Mouse (Mus musculus): ENCODE data around the gene Mysm1. TPM values are rescaled to one million over a fixed set of nuclear protein-coding genes. Genes with fewer than 3 reads are reported as not detected.

The Mysm1 gene
- polyA plus RNA-seq, 1 experiment from 2014 or later, result 26.6 TPM

- Histone ChIP-seq H3K27ac (ENCODE audit: low read length) (no peak overlapping the region), H3K36me3 (ENCODE audit: control insufficient read depth, insufficient read depth, low read length) (no peaks in the 10 kb centered on the region), H3K4me1 (replicated peaks; ENCODE audit: control insufficient read depth, insufficient read depth, low read length) (no peaks in the 10 kb centered on the region; the same call in 1 of the 2 replicates), H3K4me2 (ENCODE audit: low read depth, low read length) (no peak overlapping the region), H3K27me3 (ENCODE audit: control insufficient read depth, insufficient read depth, low read depth, low read length) (no peaks in the 10 kb centered on the region), H3K9ac (ENCODE audit: low read length) (no peak overlapping the region), H3K4me3 (ENCODE audit: low read length) (no peak overlapping the region), H3K9me3 (ENCODE audit: control insufficient read depth, low read length) (no peaks in the 10 kb centered on the region)
- 43% methylated on average over 13 of the region's 13 CpGs for WGBS
- peak; percentile 68 for ATAC-seq (ENCODE audit: low read depth)
These were observed 29.5 kb upstream of the Mysm1 start for GRCm38 (mm10) chr4:95008175-95009057.

GRCm38 (mm10) chr4:95007759-95008158 is 28.9 kb upstream of the Mysm1 start:
- H3K36me3 ChIP-seq (ENCODE audit: control insufficient read depth, insufficient read depth, low read length), result no peaks in the 10 kb centered on the region
- no peak overlapping the region for H3K9ac ChIP-seq (ENCODE audit: low read length)
- no peak for ATAC-seq (ENCODE audit: low read depth)
- H3K27ac ChIP-seq (ENCODE audit: low read length), result no peak overlapping the region
- WGBS, result 63% methylated on average over 8 of the region's 8 CpGs
- no peaks in the 10 kb centered on the region for H3K27me3 ChIP-seq (ENCODE audit: control insufficient read depth, insufficient read depth, low read depth, low read length)
- no peaks in the 10 kb centered on the region; the same call in 1 of the 2 replicates for H3K4me1 ChIP-seq (replicated peaks; ENCODE audit: control insufficient read depth, insufficient read depth, low read length)
- H3K4me3 ChIP-seq (ENCODE audit: low read length), result no peak overlapping the region
- H3K9me3 ChIP-seq (ENCODE audit: control insufficient read depth, low read length), result no peaks in the 10 kb centered on the region
- no peak overlapping the region for H3K4me2 ChIP-seq (ENCODE audit: low read depth, low read length)

GRCm38 (mm10) chr4:95005251-95005830 is 26.4 kb upstream of the Mysm1 start:
- no peaks in the 10 kb centered on the region for H3K9me3 ChIP-seq (ENCODE audit: control insufficient read depth, low read length)
- no peak overlapping the region for H3K4me2 ChIP-seq (ENCODE audit: low read depth, low read length)
- H3K36me3 ChIP-seq (ENCODE audit: control insufficient read depth, insufficient read depth, low read length), result no peaks in the 10 kb centered on the region
- H3K4me3 ChIP-seq (ENCODE audit: low read length), result no peak overlapping the region
- H3K27ac ChIP-seq (ENCODE audit: low read length), result no peak overlapping the region
- no peak for ATAC-seq (ENCODE audit: low read depth)
- no peaks in the 10 kb centered on the region; the same call in 1 of the 2 replicates for H3K4me1 ChIP-seq (replicated peaks; ENCODE audit: control insufficient read depth, insufficient read depth, low read length)
- no peak overlapping the region for H3K9ac ChIP-seq (ENCODE audit: low read length)
- no peaks in the 10 kb centered on the region for H3K27me3 ChIP-seq (ENCODE audit: control insufficient read depth, insufficient read depth, low read depth, low read length)
- 68% methylated on average over 6 of the region's 6 CpGs for WGBS

GRCm38 (mm10) chr4:95001043-95001775 is 22.3 kb upstream of the Mysm1 start:
- ATAC-seq (ENCODE audit: low read depth), result no peak
- Histone ChIP-seq H3K27ac (ENCODE audit: low read length) (no peak overlapping the region), H3K4me2 (ENCODE audit: low read depth, low read length) (no peak overlapping the region), H3K4me1 (replicated peaks; ENCODE audit: control insufficient read depth, insufficient read depth, low read length) (no peaks in the 10 kb centered on the region), H3K36me3 (ENCODE audit: control insufficient read depth, insufficient read depth, low read length) (no peaks in the 10 kb centered on the region), H3K4me3 (ENCODE audit: low read length) (no peak overlapping the region), H3K9me3 (ENCODE audit: control insufficient read depth, low read length) (no peaks in the 10 kb centered on the region), H3K27me3 (ENCODE audit: control insufficient read depth, insufficient read depth, low read depth, low read length) (no peaks in the 10 kb centered on the region), H3K9ac (ENCODE audit: low read length) (no peak overlapping the region)
- 51% methylated on average over 6 of the region's 6 CpGs for WGBS

GRCm38 (mm10) chr4:95000147-95000546 is 21.2 kb upstream of the Mysm1 start:
- Histone ChIP-seq H3K27me3 (ENCODE audit: control insufficient read depth, insufficient read depth, low read depth, low read length) (no peaks in the 10 kb centered on the region), H3K4me3 (ENCODE audit: low read length) (no peak overlapping the region), H3K27ac (ENCODE audit: low read length) (no peak overlapping the region), H3K9ac (ENCODE audit: low read length) (no peak overlapping the region), H3K4me1 (replicated peaks; ENCODE audit: control insufficient read depth, insufficient read depth, low read length) (no peaks in the 10 kb centered on the region), H3K36me3 (ENCODE audit: control insufficient read depth, insufficient read depth, low read length) (no peaks in the 10 kb centered on the region), H3K9me3 (ENCODE audit: control insufficient read depth, low read length) (no peaks in the 10 kb centered on the region), H3K4me2 (ENCODE audit: low read depth, low read length) (no peak overlapping the region)
- 71% methylated on average over 1 of the region's 1 CpGs for WGBS
- ATAC-seq (ENCODE audit: low read depth), result no peak

GRCm38 (mm10) chr4:94999249-94999648 is 20.3 kb upstream of the Mysm1 start:
- WGBS, result 65% methylated on average over 3 of the region's 3 CpGs
- Histone ChIP-seq H3K4me1 (replicated peaks; ENCODE audit: control insufficient read depth, insufficient read depth, low read length) (no peaks in the 10 kb centered on the region), H3K9me3 (ENCODE audit: control insufficient read depth, low read length) (no peaks in the 10 kb centered on the region), H3K9ac (ENCODE audit: low read length) (no peak overlapping the region), H3K4me3 (ENCODE audit: low read length) (no peak overlapping the region), H3K36me3 (ENCODE audit: control insufficient read depth, insufficient read depth, low read length) (no peaks in the 10 kb centered on the region), H3K27me3 (ENCODE audit: control insufficient read depth, insufficient read depth, low read depth, low read length) (no peaks in the 10 kb centered on the region), H3K4me2 (ENCODE audit: low read depth, low read length) (no peak overlapping the region), H3K27ac (ENCODE audit: low read length) (no peak overlapping the region)
- ATAC-seq (ENCODE audit: low read depth), result no peak

GRCm38 (mm10) chr4:94995862-94996261 is 17.0 kb upstream of the Mysm1 start:
- H3K4me2 ChIP-seq (ENCODE audit: low read depth, low read length), result no peak overlapping the region
- no peak overlapping the region for H3K27ac ChIP-seq (ENCODE audit: low read length)
- H3K27me3 ChIP-seq (ENCODE audit: control insufficient read depth, insufficient read depth, low read depth, low read length), result no peaks in the 10 kb centered on the region
- no peak overlapping the region for H3K9ac ChIP-seq (ENCODE audit: low read length)
- H3K4me1 ChIP-seq (replicated peaks; ENCODE audit: control insufficient read depth, insufficient read depth, low read length), result no peaks in the 10 kb centered on the region
- 81% methylated on average over 4 of the region's 4 CpGs for WGBS
- no peak overlapping the region for H3K4me3 ChIP-seq (ENCODE audit: low read length)
- no peaks in the 10 kb centered on the region for H3K9me3 ChIP-seq (ENCODE audit: control insufficient read depth, low read length)
- no peaks in the 10 kb centered on the region for H3K36me3 ChIP-seq (ENCODE audit: control insufficient read depth, insufficient read depth, low read length)
- no peak for ATAC-seq (ENCODE audit: low read depth)

- Histone ChIP-seq H3K9ac (ENCODE audit: low read length) (no peak overlapping the region), H3K4me3 (ENCODE audit: low read length) (no peak overlapping the region), H3K36me3 (ENCODE audit: control insufficient read depth, insufficient read depth, low read length) (no peaks in the 10 kb centered on the region), H3K4me1 (replicated peaks; ENCODE audit: control insufficient read depth, insufficient read depth, low read length) (no peaks in the 10 kb centered on the region), H3K27ac (ENCODE audit: low read length) (no peak overlapping the region), H3K4me2 (ENCODE audit: low read depth, low read length) (no peak overlapping the region), H3K9me3 (ENCODE audit: control insufficient read depth, low read length) (no peaks in the 10 kb centered on the region), H3K27me3 (ENCODE audit: control insufficient read depth, insufficient read depth, low read depth, low read length) (no peaks in the 10 kb centered on the region)
- WGBS, result 28% methylated on average over 3 of the region's 3 CpGs
- ATAC-seq (ENCODE audit: low read depth), result no peak
These were observed 11.3 kb upstream of the Mysm1 start for GRCm38 (mm10) chr4:94990204-94990603.

- Histone ChIP-seq H3K9ac (ENCODE audit: low read length) (no peak overlapping the region), H3K27ac (ENCODE audit: low read length) (no peak overlapping the region), H3K4me1 (replicated peaks; ENCODE audit: control insufficient read depth, insufficient read depth, low read length) (no peaks in the 10 kb centered on the region), H3K9me3 (ENCODE audit: control insufficient read depth, low read length) (no peaks in the 10 kb centered on the region), H3K4me3 (ENCODE audit: low read length) (no peak overlapping the region), H3K27me3 (ENCODE audit: control insufficient read depth, insufficient read depth, low read depth, low read length) (no peaks in the 10 kb centered on the region), H3K4me2 (ENCODE audit: low read depth, low read length) (no peak overlapping the region), H3K36me3 (ENCODE audit: control insufficient read depth, insufficient read depth, low read length) (no peaks in the 10 kb centered on the region)
- ATAC-seq (ENCODE audit: low read depth), result no peak
- 44% methylated on average over 4 of the region's 4 CpGs for WGBS
These were observed 8.8 kb upstream of the Mysm1 start for GRCm38 (mm10) chr4:94987725-94988124.

All from lung, embryonic 16.5 days (tissue).